Mouse (Mus musculus) liver, adult (tissue): ENCODE results near the gene Cdhr4.
A peak's percentile ranks its signal among the peaks of the same experiment; 100 is the strongest.

ENCODE experiments used
- GATA4 ChIP-seq: IDR thresholded peaks from 2 replicates; pipeline ENCODE4 v1.6.1; 2014; ENCODE audit warnings: mild to moderate bottlenecking, low read length; ENCODE audit not compliant: insufficient replicate concordance

Cdhr4 gene

GRCm38 (mm10) chr9:107992197-107992596 lies at the start of gene Cdhr4:
Gene Cdhr4, plus strand, starts transcription at chr9:107992497.
- no peak for TF ChIP-seq GATA4

GRCm38 (mm10) chr9:107947241-107948194 lies 44.8 kb upstream of the Cdhr4 start:
- TF ChIP-seq GATA4, result no peak

- TF ChIP-seq GATA4, result no peak
These were observed 42.9 kb upstream of the Cdhr4 start for GRCm38 (mm10) chr9:107949184-107949921.

GRCm38 (mm10) chr9:107949922-107950235 lies 42.4 kb upstream of the Cdhr4 start, which contains the start of gene Traip:
Gene Traip, plus strand, starts transcription at chr9:107950136.
- TF ChIP-seq GATA4, result no peak

- peak; percentile 89; the same call in 1 of the 2 replicates for TF ChIP-seq GATA4
These were observed 41.6 kb upstream of the Cdhr4 start for GRCm38 (mm10) chr9:107950460-107951355.

GRCm38 (mm10) chr9:107955613-107956289 lies 36.5 kb upstream of the Cdhr4 start:
- no peak for TF ChIP-seq GATA4

- TF ChIP-seq GATA4, result no peak
These were observed 35.2 kb upstream of the Cdhr4 start for GRCm38 (mm10) chr9:107957141-107957540.

GRCm38 (mm10) chr9:107959896-107960295 lies 32.4 kb upstream of the Cdhr4 start:
- TF ChIP-seq GATA4, result no peak

GRCm38 (mm10) chr9:107960928-107961327 lies 31.4 kb upstream of the Cdhr4 start:
- TF ChIP-seq GATA4, result no peak

- TF ChIP-seq GATA4, result no peak
These were observed 30.9 kb upstream of the Cdhr4 start for GRCm38 (mm10) chr9:107961351-107961762.

- TF ChIP-seq GATA4, result no peak
These were observed 30.4 kb upstream of the Cdhr4 start for GRCm38 (mm10) chr9:107961881-107962280.

- no peak for TF ChIP-seq GATA4
These were observed 29.4 kb upstream of the Cdhr4 start for GRCm38 (mm10) chr9:107962916-107963315.

- TF ChIP-seq GATA4, result no peak
These were observed 28.6 kb upstream of the Cdhr4 start for GRCm38 (mm10) chr9:107963700-107964099.

GRCm38 (mm10) chr9:107964681-107965080 lies 27.6 kb upstream of the Cdhr4 start:
- no peak for TF ChIP-seq GATA4

GRCm38 (mm10) chr9:107966676-107967075 lies 25.6 kb upstream of the Cdhr4 start:
- no peak for TF ChIP-seq GATA4

- no peak for TF ChIP-seq GATA4
These were observed 24.9 kb upstream of the Cdhr4 start for GRCm38 (mm10) chr9:107967437-107967836.
